Mouse (Mus musculus) cerebellum, adult 2 months (tissue): Measurements from ENCODE around the gene Olfr978.

Experiments
- CTCF ChIP-seq: fragments of 200-500 bp; IDR thresholded peaks from 2 replicates; pipeline ENCODE4 v1.5.1; 2011; ENCODE audit warnings: low read depth, mild to moderate bottlenecking, control low read depth, low read length, moderate library complexity, borderline replicate concordance; ENCODE audit not compliant: insufficient read depth
- POLR2A ChIP-seq: fragments of 200-500 bp; IDR thresholded peaks from 2 replicates; pipeline ENCODE4 v1.6.1; 2011; ENCODE audit warnings: low read length, control low read depth, borderline replicate concordance; ENCODE audit not compliant: insufficient read depth

GRCm38 (mm10) chr9:40021164-40021563 lies 29.3 kb downstream of the Olfr978 start, which contains the start of gene Olfr981:
- TF ChIP-seq POLR2A (no peak), CTCF (no peak)
